Mouse (Mus musculus): Measurements from ENCODE around the gene Gm28230.

Gm28230 gene

DNA sequence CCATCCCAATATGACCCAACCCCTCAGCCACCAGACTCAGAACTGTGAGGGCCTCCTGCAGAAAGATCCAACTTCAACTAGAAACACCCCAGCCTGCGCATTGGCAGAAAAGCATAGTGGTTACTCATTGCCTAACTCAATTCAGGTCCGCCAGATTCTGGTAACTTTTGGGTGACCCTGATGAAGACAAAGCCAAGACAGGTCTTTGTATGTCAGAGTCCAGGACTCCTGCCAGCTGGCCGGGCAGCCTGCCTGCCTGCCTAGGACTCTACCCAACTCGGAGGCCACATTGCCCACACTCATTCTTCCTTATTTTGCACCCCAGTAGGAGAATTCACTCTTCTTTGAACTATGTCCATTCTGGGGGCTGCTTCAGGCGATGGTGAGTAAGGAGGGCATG is at the start of gene Gm28230:
Gm28230 (plus strand) TSS at position 178 of the 400 bp plus-strand sequence.
- no peak for DNase-seq (ENCODE audit: low spot score in 2 of 2)

DNA sequence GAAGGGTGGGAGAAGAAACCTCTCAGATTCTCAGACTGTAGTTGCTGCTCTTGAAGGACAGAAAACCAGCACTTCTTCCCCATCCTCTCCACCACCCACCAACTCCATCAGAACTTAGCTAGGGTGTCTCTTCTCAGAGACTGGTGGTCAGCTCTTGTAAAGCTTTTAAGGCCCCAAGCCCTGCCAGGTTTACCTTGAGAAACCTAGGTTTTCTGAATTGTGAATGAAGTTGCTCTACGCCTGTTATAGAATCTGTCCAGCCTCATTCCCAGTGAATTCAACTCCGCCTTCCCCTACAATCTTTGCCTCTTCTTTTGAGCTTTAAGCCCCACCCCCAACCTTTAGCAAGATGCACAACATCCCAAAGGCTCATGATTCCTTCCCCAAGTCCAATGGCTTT is 49.4 kb upstream of the Gm28230 start:
- DNase-seq (ENCODE audit: low spot score in 2 of 2), result no peak

DNA sequence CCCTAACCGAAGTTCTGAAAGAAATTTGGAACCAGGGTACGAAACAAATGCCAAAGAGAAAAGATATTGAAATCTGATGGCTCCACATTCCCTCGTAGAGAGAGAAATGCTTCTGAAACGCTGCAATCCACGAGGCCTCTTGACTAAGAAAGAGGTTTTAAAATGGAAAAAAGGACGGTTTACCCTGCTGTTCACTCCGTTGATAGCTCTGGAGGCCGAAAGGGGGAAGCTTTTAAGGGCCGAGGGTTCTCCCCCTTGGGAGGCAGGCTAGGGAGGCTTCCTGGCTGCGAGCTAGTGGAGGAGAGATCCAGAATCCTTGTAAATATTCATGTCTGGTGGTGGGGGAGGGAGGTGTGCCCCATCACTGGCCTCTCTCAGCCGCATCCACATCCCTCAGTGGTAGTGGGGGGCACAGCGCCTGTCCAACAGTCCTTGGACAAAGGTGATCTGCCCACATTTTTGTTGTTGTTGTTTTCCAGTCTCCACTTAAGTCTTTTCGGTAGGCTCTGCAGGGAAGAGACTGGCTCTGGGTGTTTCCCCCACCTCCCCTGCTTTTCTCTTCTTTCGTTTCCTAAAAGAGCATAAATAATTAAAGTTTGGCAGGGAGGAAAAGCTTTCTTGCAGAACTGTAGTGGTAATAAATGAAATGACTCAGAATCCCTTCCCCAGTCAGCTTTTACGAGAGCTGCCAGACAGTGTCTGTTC is 47.5 kb upstream of the Gm28230 start, which contains the start of gene Hoxd11:
Hoxd11 (plus strand) TSS at position 667 of the 705 bp plus-strand sequence.
- DNase-seq (ENCODE audit: low spot score in 2 of 2), result no peak

DNA sequence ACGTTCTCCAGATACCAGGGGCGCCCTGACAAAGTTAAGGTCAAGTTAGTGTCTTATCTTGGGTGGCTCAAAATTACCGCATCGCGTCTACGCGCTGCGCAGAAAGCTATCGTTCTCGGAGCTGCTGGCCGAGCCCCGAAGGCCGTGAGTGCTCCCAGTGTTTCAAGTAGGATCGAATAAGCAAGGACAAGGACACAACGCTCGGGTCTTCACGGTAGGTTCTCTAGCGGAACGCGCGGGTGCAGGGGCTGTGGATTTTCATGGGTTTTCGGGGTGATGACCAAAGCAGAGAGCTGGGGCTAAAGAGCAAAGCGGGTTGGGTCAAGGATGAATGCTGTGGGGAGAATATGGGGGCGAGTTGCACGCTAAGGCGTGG is 46.9 kb upstream of the Gm28230 start:
- DNase-seq (ENCODE audit: low spot score in 2 of 2), result no peak

DNA sequence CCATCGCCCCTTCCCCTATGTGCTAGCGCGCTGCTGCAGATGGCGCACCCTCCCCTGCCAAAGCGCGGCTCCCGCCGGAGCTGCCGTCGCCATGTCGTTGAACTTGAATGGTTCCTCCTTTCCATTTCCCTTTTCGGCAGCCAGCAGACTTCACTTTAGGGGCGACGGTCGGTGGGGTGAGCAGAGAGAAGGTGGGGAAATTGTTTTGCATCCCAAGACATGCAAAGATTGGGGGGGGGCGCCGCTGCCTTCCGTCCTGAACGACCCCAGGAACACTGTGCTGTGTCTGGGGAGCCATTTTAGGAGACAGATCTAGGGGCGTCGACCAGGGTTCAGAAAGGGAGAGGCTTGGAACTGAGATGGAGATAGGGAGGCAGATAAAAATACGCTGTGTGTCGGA is 46.5 kb upstream of the Gm28230 start:
- no peak for DNase-seq (ENCODE audit: low spot score in 2 of 2)

DNA sequence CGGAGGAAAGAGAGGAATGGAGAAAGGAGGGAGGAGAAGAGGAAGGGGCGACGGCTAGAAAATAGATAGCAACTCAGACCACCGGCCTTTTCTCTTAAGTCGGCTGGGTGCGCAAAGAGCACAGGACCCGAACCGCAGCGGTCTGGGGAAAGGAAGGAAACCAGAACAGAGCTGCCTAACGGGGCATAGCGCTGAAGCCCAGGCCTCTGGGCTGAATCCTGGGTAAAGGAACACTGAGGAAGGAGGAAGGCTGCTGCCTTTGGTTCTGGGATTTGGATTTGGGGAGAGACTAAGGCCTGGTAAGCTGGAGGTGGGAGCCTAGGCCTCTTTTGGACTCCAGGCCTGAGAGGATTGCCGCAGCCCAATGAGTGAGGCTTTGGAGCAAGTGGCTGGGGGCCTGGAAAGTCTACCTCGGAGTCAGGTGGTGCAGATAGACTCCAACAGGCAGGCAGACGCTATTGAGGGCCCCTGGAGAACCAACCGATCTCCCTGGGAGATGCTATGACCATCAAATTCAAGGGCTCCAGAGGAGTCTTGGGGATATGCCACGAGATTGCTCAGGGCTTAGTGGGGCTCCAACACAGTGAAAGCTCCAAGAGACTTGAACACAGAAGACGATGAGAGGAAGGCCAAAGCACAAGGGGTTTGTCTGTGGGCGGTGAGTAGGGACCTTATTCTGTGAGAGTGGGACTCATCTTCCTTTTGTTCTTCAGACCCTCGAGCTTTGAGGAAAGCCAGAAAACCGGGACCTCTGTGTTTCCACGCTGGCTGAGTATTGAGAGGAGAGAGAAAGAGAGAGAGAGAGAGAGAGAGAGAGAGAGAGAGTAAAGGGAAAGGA is 45.7 kb upstream of the Gm28230 start:
- no peak for DNase-seq (ENCODE audit: low spot score in 2 of 2)

DNA sequence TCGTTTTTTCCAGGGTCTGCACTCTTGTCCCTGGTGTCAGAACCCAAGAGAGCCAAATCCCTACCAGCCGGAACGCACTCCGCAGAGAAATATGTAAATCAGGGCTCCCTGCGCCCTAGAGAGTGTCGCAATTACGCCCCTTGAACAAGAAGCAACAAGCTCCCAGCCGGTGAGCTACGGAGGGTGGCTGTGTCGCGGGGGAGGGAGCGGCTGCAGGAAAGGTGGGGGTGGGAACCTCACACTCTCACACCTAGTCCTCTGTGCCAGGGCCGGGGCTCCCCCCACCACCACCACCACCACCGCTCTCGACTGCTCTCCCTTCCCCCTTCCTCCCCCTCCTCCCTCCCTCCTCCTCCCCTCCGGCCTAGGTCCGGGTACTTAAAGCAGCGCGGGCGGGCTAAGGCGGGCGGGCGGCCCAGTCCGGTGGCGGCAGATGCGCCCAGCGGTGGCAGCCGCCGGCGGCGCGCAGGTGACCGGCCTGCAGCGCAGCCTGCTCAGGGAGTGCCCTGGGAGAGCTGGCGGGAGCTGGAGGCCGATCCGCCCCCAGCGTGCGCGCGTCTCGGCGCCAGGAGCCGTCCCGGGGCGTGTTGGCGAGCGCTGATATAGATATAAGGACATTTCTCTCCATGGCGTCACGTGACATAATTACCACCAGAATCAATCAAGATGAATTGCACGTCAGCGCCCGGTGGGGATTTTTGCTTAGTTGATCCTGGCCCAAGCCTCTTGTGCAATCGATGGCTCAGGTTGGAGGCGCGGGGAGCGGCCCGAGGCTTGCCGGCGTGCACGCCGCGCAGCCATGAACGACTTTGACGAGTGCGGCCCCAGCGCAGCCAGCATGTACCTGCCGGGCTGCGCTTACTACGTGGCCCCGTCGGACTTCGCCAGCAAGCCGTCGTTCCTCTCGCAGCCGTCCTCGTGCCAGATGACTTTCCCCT is 44.7 kb upstream of the Gm28230 start:
- no peak for DNase-seq (ENCODE audit: low spot score in 2 of 2)

DNA sequence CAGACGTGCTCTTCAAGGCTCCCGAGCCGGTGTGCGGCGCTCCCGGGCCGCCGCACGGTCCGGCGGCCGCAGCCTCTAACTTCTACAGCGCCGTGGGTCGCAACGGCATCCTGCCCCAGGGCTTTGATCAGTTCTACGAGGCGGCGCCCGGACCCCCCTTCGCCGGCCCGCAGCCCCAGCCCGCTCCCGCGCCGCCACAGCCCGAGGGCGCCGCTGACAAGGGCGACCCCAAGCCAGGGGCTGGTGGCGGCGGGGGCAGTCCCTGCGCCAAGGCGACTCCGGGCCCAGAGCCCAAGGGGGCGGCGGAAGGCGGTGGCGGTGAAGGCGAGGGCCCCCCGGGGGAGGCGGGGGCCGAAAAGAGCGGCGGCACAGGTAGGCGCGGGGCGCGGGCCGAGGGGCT is 43.7 kb upstream of the Gm28230 start:
- DNase-seq (ENCODE audit: low spot score in 2 of 2), result no peak

DNA sequence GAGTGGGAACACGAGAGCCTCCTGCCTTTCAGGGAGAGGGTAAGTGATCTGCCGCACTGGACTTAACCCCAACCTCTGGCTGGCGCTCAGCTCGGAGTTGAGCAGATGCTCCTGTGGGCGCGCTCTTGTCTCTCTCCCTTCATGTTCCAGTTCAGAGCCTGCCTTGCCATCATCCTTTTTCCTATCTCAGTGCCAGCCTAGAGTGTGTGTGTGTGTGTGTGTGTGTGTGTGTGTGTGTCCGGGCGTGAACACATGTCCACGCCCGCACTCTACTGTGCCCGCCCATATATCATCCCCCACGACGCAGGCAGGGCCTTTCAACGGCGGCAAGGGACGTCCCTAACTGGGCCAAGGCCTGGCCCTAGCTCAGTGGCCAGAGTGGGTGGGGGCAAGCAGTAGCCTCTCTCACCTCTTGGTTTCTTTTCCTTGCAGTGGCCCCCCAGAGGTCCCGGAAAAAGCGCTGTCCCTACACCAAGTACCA is 43.0 kb upstream of the Gm28230 start:
- DNase-seq (ENCODE audit: low spot score in 2 of 2), result no peak

DNA sequence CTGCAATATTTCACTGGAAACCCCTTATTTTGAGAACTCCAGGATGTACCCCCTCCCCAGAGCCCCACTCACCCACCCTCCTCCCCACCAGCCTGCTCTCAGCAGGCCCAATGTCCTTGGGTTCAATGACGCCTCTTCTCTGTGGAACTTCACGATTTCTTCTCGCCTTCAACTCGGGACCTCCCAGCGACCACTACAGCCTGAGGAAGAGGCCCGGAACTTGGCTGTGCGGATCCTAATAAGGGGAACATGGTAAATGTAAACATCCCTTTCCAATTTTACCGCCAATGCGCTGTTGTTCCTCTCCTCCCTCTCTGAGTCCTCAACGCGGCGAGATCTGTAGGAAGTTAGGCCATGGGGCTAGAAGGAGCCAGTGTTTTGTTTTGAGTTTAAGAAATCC is 42.4 kb upstream of the Gm28230 start:
- no peak for DNase-seq (ENCODE audit: low spot score in 2 of 2)

DNA sequence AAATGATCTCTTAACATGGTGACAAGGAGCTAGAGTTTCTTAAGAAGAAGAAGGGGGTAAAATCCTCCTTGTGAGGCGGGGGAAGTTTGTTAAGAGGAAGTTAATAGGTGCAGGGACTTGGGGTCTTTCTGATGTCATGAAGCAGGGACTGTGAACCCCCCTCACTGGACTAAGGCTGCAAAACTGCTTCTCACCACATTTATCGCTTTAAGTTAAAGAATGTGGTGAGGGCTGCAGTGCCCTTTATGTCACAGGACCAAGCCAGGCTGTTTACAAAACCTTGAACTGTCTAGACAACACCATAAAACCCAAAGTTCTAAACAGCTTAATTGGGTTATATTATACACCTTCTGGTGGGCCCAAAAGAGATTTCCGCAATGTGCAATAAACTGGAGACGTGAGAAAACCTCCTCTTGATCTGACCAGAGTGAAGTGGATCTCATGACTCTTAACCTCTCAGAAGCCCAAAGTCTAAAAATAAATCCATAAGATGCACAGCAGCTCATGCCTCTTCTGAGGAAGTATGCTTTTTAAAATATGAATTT is 41.4 kb upstream of the Gm28230 start:
- no peak for DNase-seq (ENCODE audit: low spot score in 2 of 2)

DNA sequence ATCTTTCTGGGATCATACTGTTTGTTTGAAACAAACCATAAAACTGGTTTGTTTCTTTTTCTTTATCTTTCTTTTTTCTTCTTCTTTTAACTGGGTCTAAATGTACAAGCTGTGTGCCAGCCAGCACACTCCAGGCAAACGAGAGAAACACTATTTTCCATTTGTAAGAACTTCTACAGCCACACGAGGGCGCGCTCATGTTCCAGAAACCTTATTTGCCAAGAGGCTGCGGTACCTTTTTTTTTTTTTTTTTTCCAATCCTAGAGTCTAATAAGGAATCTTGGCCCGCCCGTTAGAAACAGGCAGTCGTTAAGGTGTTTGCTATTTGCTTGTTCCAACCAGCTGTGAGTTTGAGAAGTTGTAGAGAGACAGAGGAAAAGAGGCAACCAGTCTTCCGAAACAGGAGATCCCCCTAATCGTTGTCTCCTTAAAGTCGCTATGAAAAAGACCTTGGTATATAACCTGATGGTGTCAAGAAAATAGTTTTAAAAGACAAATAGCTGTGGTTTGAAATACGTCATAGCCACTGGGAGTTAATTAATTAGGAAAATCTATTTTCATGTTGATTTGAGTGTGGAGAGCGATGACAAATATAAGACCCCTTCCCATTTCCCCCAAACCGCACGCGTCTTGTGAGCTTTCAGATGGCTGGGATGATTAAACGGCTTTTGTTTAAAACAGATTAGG is 40.1 kb upstream of the Gm28230 start:
- DNase-seq (ENCODE audit: low spot score in 2 of 2), result no peak

DNA sequence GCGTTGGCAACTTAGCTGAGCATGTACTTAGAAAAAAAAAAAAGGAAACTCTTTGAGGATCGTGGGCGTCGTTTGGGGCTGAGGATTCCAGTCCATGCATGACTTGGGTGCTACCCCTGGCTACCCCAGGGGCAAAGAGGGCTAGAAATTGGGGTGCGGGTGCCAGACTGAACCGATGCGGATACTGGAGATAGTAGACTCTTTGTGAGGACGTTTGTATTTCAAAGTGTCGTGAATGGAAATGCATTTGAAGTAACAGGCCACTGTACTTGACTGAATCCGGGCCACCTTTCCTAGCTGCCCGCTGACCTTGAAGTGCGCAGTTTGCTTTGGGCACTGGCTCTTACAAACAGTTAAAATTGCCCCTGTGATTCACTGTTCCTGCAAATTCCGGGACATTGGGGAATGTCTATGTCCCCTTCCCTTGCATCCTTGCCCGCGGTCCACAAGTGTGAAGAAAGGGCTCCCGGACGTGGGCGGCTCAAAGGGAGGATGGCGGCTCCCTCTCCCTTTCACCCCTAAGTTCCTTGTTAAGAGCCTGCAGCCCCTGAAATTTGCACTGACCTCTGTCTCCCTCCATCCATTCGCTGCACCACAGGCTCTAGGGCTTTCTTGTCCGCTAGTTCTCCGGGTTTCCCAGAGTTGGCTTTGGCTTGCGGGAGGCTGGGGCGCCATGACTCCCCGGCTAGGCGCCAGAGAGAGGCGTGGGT is 39.4 kb upstream of the Gm28230 start:
- DNase-seq (ENCODE audit: low spot score in 2 of 2), result no peak

DNA sequence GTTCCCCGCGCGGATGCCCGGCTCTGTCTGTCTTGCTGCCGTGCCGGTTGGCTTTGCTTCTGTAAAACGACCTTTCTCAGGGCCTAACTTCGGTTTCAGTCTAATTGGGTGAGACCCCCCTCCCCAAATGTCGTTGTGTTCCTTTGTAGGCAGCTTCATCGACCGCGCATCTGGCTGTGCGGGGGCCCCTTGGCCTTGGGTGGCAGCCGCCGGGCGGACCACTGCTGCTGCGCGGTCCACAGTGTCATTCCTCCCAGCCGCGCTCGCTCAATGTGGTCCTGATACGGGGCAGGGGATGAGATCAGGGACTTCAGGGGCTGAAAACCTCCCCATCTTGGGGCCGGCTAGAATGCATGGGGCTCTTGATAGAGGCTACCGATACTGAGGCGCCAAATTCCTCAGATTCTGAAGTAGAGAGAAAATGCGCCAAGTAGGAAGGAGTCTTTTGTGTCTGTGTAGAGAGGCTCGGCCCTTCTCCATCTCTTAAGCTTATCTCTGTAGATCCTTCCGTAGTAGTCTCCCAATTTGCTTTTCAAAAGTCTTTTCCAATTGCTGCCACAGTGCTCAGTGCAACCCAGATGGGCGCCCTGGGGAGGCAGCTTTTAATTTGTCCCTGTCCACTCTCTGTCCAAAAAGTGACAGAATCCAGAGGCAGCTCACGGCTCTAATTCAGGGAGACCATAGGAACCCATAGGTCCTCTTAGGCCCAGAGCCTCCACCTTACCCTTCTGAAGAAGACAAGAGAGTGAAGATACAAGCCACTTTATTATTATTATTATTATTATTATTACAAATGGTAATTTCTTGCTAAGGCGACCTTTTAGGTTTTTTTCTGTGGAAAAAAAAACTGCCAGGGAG is 38.6 kb upstream of the Gm28230 start:
- no peak for DNase-seq (ENCODE audit: low spot score in 2 of 2)

DNA sequence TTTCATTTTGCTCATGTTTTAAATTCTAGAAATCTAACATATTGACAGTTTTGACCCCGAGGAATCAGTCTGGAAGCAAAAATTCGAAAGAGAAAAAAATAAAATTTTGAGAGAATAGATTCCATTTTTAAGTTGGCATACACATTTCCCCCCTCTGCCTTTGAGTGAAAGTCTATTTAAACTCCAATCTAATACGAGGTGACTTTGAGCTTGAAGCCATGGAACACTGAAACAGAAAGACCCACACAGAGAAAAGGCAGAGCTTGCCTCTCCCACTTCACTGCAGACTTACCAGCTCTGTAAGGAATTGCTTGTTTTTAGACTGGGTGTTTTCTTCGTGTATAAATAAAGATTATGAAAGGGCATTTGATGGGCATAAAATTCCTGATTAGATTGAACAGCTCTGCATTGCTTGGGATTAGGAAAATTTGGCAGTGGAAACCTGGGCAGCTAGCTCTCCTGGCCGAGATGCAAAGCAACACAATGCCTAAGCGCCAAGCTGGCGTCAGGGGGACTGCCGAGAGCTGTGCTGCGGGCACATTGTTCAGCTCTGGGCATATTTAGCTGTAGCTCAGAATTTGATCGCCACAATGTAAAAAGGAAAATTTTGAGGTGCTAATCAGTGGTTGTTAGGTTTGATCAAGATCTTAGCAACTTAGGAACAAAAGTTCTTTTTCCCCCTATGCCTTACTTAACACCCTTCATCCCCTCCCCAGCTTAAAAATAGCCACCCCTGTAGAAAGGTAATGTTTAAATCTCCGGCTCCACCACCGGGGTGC is 37.5 kb upstream of the Gm28230 start:
- no peak for DNase-seq (ENCODE audit: low spot score in 2 of 2)

DNA sequence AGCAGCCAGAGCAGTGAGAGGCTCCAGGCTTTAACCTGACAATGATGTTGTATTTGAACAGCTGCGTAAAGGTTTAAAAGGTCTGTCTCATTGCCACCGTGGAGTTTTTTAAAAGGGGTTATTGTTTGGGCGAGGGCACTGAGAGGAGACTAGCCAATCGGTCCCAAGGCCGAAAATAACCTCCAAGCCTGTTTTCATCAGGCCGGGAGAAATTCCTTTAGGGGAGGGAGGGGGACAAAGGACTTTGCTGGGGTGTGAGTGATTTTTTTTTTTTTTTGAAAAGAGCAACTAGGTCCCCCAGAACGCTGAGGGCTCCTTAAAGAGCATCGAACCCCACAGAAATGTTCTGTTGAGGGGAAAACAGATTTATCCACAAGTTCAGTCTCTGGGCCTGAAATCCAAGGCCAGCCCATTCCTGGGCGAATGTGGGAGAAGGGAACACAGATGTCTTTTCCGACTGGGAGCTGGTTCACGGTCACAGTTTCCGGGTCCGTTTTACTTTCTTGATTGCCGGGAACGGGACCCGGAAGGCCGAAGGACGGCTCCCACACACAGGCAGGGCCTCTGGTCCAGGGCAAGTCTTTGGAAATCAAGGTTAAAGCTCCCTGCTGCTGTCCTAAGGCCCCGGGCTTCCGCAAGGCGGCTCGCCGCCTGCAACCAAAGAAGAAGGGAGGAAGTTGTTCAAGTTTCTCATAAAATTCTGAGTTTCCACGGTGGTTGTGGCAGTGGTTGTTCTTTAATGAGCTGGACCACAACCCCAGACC is 36.8 kb upstream of the Gm28230 start:
- DNase-seq (ENCODE audit: low spot score in 2 of 2), result no peak

DNA sequence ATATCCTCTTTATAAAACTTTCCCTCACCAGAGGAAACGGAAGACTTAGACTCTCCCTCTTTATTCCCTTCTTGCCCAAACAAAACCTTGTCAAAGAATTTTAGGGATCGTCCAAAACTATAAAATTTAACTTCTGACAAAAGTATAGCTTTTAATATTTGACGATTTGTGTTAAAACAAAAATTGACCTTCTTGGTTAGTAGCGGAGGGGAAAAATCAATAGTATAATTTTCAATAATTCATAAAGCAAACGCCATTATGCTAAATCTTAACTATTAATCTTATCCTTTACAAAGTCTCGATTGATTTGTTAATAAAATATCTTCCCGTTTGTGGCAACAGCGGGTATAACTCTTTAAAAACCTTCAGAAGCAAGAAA is 36.2 kb upstream of the Gm28230 start:
- no peak for DNase-seq (ENCODE audit: low spot score in 2 of 2)

Measured in natural killer cell, adult 2 months (primary cell).